Mouse (Mus musculus): ENCODE data around the gene Sirt4. TPM values are rescaled to one million over a fixed set of nuclear protein-coding genes. Genes with fewer than 3 reads are reported as not detected.
"Not testable (repeated sequence)": the region's sequence is repeated elsewhere in the genome, so short reads cannot be mapped to it uniquely, and the experiment has no call there.

Sirt4 gene
- total RNA-seq, 2 experiments from 2014 or later = 7.2 to 20.4 TPM

DNA sequence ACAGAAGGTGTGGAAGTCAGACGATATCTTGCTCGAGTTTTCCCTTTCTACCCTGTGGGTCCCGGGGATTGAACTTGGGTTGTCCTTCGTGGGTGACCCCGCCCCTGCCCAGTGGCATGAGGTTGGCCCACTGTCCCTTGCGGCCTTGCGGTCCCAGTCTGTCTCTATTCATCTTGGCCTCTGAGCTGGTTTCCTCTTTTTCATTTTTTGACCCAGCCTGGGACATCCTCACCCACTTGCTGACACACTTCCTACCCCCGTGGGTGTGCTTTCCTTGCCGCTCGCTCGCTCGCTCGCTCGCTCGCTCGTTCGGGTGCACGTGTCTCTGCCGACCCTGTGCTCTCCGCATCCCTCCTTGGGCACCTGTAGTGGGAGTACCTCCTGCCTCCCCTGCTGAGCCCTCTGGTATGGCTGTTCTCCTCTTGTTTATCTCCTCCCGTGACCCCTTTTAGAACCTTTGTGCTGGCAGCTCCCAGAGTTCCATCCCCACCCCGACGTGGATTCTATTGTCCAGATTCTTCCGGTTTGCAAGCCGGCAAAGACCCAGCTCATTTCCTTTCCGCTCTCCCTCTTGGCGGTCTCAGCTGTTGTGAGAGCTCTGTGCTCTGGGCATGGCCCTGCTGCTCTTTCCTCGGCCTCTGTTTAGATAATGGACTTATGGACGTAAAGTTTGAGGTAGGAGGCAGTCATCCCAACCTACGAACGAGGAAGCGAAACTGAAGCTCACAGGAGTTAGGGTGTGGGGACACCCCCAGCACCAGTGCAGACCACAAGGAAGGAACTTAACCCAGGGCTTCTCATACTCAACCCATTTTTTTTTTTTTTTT is 31.8 kb upstream of the Sirt4 start:
- ATAC-seq (replicated peaks; ENCODE audit: low FRiP score, low TSS enrichment, poor library complexity, severe bottlenecking) = peak; percentile 33

GRCm38 (mm10) chr5:115514896-115515587 is 30.5 kb upstream of the Sirt4 start:
- ATAC-seq (replicated peaks; ENCODE audit: low FRiP score, low TSS enrichment, poor library complexity, severe bottlenecking) = no peak

DNA sequence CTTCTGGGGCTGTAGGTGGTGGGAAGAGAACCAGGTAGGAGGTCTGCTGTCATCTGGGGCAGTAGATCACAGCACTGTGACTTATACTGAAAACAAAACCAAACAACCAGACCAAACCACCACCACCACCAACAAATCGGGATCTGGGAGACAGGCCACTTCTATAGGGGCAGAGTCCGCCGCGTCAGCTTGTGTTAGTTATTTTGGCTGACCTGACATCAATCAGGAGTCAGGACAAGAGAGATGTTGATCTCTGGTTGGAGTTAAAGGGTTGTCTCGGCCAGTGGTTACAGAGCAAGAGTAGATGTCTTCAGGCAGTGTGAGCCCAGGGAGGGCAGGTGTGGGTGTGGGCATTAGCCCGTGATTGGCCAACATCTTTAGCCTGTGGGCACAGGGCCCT is 29.8 kb upstream of the Sirt4 start:
- no peak for ATAC-seq (replicated peaks; ENCODE audit: low FRiP score, low TSS enrichment, poor library complexity, severe bottlenecking)

- no peak for ATAC-seq (replicated peaks; ENCODE audit: low FRiP score, low TSS enrichment, poor library complexity, severe bottlenecking)
Measured at GRCm38 (mm10) chr5:115513721-115514120, 29.2 kb upstream of the Sirt4 start.

GRCm38 (mm10) chr5:115513246-115513645 is 28.7 kb upstream of the Sirt4 start:
- ATAC-seq (replicated peaks; ENCODE audit: low FRiP score, low TSS enrichment, poor library complexity, severe bottlenecking) = no peak

DNA sequence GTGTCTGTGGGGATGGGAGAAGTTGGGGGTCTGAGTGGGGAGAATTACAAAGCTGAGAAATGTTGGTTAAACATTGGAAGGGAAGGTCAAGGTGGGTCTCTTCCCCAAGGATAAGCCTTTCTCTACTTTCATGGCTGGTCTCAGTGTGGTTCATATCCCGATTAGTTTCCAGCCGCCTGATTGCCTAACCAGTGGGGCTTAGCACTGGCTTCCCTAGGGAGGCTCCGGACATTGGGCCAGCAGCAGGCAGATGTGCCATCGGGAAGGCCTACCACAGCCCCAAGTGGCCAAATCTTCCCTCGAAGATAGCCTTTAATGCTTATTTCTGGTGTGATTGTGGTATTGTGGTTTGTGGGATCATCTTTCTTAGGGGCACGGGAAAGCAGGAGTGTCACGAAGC is 27.9 kb upstream of the Sirt4 start:
- ATAC-seq (replicated peaks; ENCODE audit: low FRiP score, low TSS enrichment, poor library complexity, severe bottlenecking) = no peak

- no peak for ATAC-seq (replicated peaks; ENCODE audit: low FRiP score, low TSS enrichment, poor library complexity, severe bottlenecking)
Measured at GRCm38 (mm10) chr5:115509790-115510689, 25.5 kb upstream of the Sirt4 start.

DNA sequence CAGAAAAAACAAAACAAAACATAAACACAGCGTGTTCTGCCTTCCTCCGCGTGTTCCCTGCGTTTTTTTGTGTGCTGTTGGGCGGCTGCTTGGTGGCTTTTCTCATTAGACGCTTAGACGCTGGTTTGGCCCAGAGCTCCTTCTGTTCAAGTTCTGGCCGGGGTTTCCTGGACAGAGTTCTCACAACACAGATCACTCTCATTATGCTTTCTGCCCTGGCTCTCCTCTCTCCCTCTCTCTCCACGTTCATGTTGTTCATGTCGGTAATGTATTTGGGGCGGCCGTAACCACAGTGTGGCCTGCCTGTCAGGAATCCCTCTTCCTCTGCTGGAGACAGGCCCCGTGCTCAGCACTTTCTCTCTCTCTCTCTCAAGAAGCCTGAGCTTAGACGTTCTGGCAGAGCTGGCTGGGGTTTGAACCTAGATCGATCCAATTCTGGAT is 24.8 kb upstream of the Sirt4 start:
- ATAC-seq (replicated peaks; ENCODE audit: low FRiP score, low TSS enrichment, poor library complexity, severe bottlenecking) = no peak

- ATAC-seq (replicated peaks; ENCODE audit: low FRiP score, low TSS enrichment, poor library complexity, severe bottlenecking) = no peak
Measured at GRCm38 (mm10) chr5:115508859-115509147, 24.3 kb upstream of the Sirt4 start.

DNA sequence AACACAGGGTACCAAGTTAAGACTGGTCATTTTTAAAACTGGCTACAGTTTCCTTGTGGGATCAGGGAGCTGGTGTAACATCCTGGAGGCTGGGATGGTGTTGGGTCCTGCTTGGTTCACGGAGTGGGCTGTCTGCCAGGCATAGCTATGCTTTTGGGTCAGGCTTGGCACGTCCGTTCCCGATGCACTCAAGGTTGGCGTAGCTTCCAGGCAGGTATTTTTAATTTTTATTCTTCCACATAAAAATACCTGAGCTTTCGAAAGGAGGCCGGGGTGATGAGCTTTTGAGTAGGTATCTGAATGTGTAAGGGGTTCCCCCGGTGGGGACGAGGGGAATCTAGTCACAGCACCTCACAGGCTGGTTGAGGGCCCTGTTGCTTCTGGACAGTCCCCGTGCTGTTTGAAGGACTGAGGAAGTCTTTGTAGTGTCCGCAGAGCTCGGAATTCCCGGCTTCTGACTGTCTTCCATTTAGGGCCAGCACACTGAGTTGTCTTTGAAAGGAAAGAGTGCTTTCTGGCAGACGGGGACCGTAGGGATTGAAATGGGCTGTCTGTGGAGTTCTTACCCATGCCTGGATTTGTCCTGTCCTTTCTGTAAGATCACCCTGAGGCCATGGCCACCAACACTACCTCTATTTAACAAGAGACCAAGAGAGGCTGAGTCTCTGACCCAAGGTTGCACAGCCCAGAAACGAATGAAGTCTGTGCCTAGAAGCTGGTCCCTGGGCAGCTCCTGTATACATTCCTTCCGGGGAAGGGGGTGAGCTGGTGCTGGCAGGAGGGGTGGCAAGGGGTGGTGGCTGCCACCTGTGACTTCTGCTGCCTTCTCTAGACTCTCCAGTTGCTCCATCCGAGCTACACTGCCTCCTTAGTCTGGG is 23.7 kb upstream of the Sirt4 start:
- no peak for ATAC-seq (replicated peaks; ENCODE audit: low FRiP score, low TSS enrichment, poor library complexity, severe bottlenecking)

GRCm38 (mm10) chr5:115507267-115507980 is 22.9 kb upstream of the Sirt4 start:
- ATAC-seq (replicated peaks; ENCODE audit: low FRiP score, low TSS enrichment, poor library complexity, severe bottlenecking) = no peak

DNA sequence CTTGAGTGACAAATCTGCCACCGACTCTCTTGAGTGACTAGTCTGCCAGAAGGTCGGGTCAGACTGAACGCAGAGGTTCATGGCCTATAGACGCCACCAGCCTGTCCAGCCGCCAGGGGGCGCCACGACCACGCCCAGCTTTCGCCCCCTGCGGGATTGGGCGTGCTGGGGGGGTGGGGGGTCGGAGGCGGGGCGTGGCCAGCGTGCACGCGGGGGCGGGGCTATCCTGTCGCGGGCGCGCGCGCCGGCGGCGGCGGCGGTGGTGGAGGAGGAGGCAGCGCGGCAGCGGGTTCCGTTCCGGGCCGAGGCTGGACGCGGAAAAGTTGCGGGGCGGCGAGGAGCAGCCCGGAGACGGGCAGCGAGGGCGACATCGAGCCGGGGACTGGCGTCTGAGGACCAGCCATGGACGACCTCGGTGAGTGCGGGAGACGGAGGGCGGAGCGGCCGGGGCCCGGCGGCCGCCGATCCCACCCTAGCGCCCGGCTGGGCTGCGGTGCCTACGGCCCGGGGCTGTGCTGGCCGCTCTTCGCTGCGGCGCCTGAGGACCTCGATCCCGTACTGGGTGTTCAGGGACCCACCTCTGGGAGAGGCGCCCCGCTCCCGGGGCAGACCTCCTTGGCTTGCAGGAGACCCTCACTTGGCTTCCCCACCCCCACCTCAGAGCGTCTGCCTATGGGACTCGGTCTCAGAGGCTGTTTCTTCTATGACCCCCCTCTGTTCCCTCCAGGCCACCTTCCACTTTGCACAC is 22.1 kb upstream of the Sirt4 start, which contains the start of gene Pxn:
Gene Pxn (plus strand): TSS at position 223 of the 748 bp plus-strand sequence.
- peak; percentile 86 for ATAC-seq (replicated peaks; ENCODE audit: low FRiP score, low TSS enrichment, poor library complexity, severe bottlenecking)

DNA sequence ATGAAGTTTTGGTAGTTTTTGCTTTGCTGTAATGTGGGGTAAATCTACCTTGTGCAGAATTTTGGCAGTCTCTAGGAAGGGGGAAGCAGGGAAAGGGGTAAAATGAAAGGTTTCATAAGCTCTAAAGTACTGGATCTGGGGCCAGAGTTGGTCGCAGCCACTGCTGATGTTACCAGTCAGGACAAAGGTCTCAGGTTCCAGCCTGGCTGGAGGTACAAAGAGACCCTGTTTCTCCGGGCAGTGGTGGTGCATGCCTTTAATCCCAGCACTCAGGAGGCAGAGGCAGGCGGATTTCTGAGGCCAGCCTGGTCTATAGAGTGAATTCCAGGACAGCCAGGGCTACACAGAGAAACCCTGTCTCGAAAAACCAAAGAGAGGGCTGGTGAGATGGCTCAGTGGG is 21.1 kb upstream of the Sirt4 start:
- not testable (repeated sequence) for ATAC-seq (replicated peaks; ENCODE audit: low FRiP score, low TSS enrichment, poor library complexity, severe bottlenecking)

- ATAC-seq (replicated peaks; ENCODE audit: low FRiP score, low TSS enrichment, poor library complexity, severe bottlenecking) = no peak
Measured at GRCm38 (mm10) chr5:115503035-115503434, 18.5 kb upstream of the Sirt4 start.

GRCm38 (mm10) chr5:115500383-115500935 is 15.9 kb upstream of the Sirt4 start:
- no peak for ATAC-seq (replicated peaks; ENCODE audit: low FRiP score, low TSS enrichment, poor library complexity, severe bottlenecking)

DNA sequence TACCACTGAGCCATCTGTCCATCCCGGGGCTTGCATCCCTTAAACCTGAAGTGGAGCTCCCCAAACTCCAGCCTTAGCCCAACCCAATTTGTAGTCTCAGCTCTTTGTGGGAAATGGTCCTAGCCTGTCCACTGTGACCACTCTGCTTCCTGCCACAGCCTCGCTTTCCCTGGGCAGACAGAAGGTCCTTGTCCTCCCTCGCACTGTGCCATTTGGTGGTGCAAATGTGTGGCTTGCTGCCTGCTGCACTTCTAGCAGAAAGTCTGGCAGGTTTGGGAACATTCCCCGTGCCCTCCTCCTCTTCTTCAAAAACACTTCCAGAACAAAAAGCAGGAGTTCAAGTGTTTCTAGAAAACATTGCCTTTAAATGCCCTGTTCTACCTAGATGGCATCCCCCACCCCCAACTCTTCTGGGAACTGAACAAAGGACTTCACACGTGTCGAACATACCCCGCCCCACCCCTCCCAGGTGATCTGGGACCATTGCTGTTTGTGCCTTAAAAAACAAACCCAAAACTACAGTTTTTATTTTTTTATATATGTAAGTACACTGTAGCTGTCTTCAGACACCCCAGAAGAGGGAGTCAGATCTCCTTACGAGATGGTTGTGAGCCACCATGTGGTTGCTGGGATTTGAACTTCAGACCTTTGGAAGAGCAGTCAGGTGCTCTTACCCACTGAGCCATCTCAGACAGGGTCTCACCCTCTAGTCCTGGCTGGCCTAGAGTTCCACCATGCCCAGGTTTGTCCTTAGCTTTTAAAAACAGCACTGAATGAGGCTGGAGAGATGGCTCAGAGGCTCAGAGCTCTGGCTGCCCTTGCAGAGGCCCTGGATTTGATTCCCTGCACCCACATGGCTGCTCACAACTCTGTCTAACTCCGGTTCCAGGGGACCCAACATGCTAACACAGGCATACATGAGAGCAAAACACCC is 14.0 kb upstream of the Sirt4 start:
- no peak for ATAC-seq (replicated peaks; ENCODE audit: low FRiP score, low TSS enrichment, poor library complexity, severe bottlenecking)

All from megakaryocyte-erythroid progenitor cell, adult 5-6 weeks (primary cell).